22 mouse cellular contexts compared by ENCODE assay signal in genomic region chr5:72427556-72427955, GRCm38 (mm10).
DNase-seq lines count a peak whose midpoint lies in the region; ATAC-seq and TF ChIP-seq lines count a peak whose summit lies in the region.
"Had no signal": no experiment of that assay in that cellular context is flagged by ENCODE, and none has a peak within 500 bp of the region (broad histone marks: within the 10 kb centered on the region; RNA-seq: fewer than 3 reads in every experiment).

No protein-coding gene starts in this region.

- no peak overlapping the region for H3K9ac ChIP-seq in heart, postnatal 0 days (replicated peaks; ENCODE audit: low read depth, low read length)
- H3K9ac ChIP-seq: embryonic facial prominence, embryonic 12.5 days; embryonic facial prominence, embryonic 15.5 days; forebrain, embryonic 12.5 days; forebrain, embryonic 15.5 days; heart, embryonic 13.5 days; hindbrain, embryonic 12.5 days; hindbrain, embryonic 15.5 days had no signal

- H3K36me3 ChIP-seq in heart, postnatal 0 days (replicated peaks; ENCODE audit: control insufficient read depth, insufficient read depth, low read length): 0 out of 2 replicates have a peak, but pooled peaks cover 8% of the 10 kb centered on the region
- H3K36me3 ChIP-seq: embryonic facial prominence, embryonic 12.5 days; embryonic facial prominence, embryonic 15.5 days; forebrain, embryonic 12.5 days; forebrain, embryonic 15.5 days; heart, embryonic 13.5 days; hindbrain, embryonic 12.5 days; hindbrain, embryonic 15.5 days had no signal

- H3K27me3 ChIP-seq in heart, postnatal 0 days (ENCODE audit: control insufficient read depth, insufficient read depth, low read length): no peaks in the 10 kb centered on the region
- H3K27me3 ChIP-seq: embryonic facial prominence, embryonic 12.5 days; embryonic facial prominence, embryonic 15.5 days; forebrain, embryonic 12.5 days; forebrain, embryonic 15.5 days; heart, embryonic 13.5 days; hindbrain, embryonic 12.5 days; hindbrain, embryonic 15.5 days had no signal

- no peak for DNase-seq in heart, postnatal 0 days (ENCODE audit: low spot score)
- DNase-seq in heart, adult 9 months (ENCODE audit: low spot score in 2 of 2): no peak
- peak; percentile 72 for DNase-seq in 3T3-L1 (ENCODE audit: low read depth, low spot score)
- DNase-seq in Muller cell, postnatal 12 days (ENCODE audit: inconsistent ontology term): peak; percentile 9
- DNase-seq in fibroblast of lung, adult 2 months (ENCODE audit: low read depth): peak; percentile 8
- no peak for DNase-seq in layer of hippocampus, adult 11-12 months (ENCODE audit: low spot score)
- DNase-seq: adrenal gland, adult 2 months; adrenal gland, postnatal 14 days; cerebellum, adult 11 months; cerebellum, adult 2 months; cerebellum, adult 9-11 months; cerebellum, postnatal 25 days; gastrocnemius, postnatal 36 days had no signal

- peak overlapping the region; percentile 36 for H3K27ac ChIP-seq in heart, postnatal 0 days (ENCODE audit: low read depth)
- H3K27ac ChIP-seq: embryonic facial prominence, embryonic 12.5 days; embryonic facial prominence, embryonic 15.5 days; forebrain, embryonic 12.5 days; forebrain, embryonic 15.5 days; heart, embryonic 13.5 days; hindbrain, embryonic 12.5 days; hindbrain, embryonic 15.5 days had no signal

- no peak for TF ChIP-seq CTCF in heart, postnatal 0 days (IDR thresholded peaks at IDR 0.05; ENCODE audit: low read depth)

- no peak overlapping the region for H3K4me2 ChIP-seq in heart, postnatal 0 days (ENCODE audit: low read depth, low read length)
- H3K4me2 ChIP-seq: embryonic facial prominence, embryonic 12.5 days; embryonic facial prominence, embryonic 15.5 days; forebrain, embryonic 12.5 days; forebrain, embryonic 15.5 days; heart, embryonic 13.5 days; hindbrain, embryonic 12.5 days; hindbrain, embryonic 15.5 days had no signal

- no peak for ATAC-seq in heart, postnatal 0 days (ENCODE audit: insufficient read depth, low read depth)
- ATAC-seq in activated CD4-positive, CD25-positive, alpha-beta regulatory T cell, adult 4 months: no peak
- ATAC-seq: forebrain, embryonic 15.5 days; intestine, postnatal 0 days had no signal

- 77% methylated on average over 4 of the region's 4 CpGs for WGBS in heart, postnatal 0 days

- TF ChIP-seq EP300 in heart, postnatal 0 days (IDR thresholded peaks at IDR 0.05; ENCODE audit: low read depth): no peak

- H3K4me3 ChIP-seq in heart, postnatal 0 days (ENCODE audit: low read depth, low read length): no peak overlapping the region
- H3K4me3 ChIP-seq: embryonic facial prominence, embryonic 12.5 days; embryonic facial prominence, embryonic 15.5 days; forebrain, embryonic 12.5 days; forebrain, embryonic 15.5 days; heart, embryonic 13.5 days; hindbrain, embryonic 12.5 days; hindbrain, embryonic 15.5 days had no signal

- H3K4me1 ChIP-seq in heart, postnatal 0 days (ENCODE audit: control insufficient read depth, insufficient read depth): peaks cover 8% of the 10 kb centered on the region; the same call in 1 of the 2 replicates
- H3K4me1 ChIP-seq: embryonic facial prominence, embryonic 12.5 days; embryonic facial prominence, embryonic 15.5 days; forebrain, embryonic 12.5 days; forebrain, embryonic 15.5 days; hindbrain, embryonic 12.5 days; hindbrain, embryonic 15.5 days had no signal

- H3K9me3 ChIP-seq in heart, postnatal 0 days (replicated peaks; ENCODE audit: control insufficient read depth, low read length): no peaks in the 10 kb centered on the region
- H3K9me3 ChIP-seq: embryonic facial prominence, embryonic 12.5 days; embryonic facial prominence, embryonic 15.5 days; forebrain, embryonic 12.5 days; forebrain, embryonic 15.5 days; heart, embryonic 13.5 days; hindbrain, embryonic 12.5 days; hindbrain, embryonic 15.5 days had no signal

Comparison
In these comparisons a context has a peak if more than half of its experiments do, and no peak if none do; other contexts are left out.
1. DNase-seq: peak in 3T3-L1 (single experiment), Muller cell, postnatal 12 days (single experiment) and fibroblast of lung, adult 2 months (single experiment); none in heart, postnatal 0 days (single experiment), heart, adult 9 months (0 of 2) and layer of hippocampus, adult 11-12 months (single experiment).